Mouse (Mus musculus) CD4-positive, CD25-positive, alpha-beta regulatory T cell, adult 4 months (primary cell): ENCODE measurements around the gene Rpp38. TPM values are rescaled to one million over a fixed set of nuclear protein-coding genes. Genes with fewer than 3 reads are reported as not detected.

Source experiments
- ATAC-seq: one replicate; pipeline ENCODE4 v1.8.0; 2017
- polyA plus RNA-seq, 2 experiments: library from polyadenylated mRNA; unstranded; fragments of 100-300 nt; shearing (Covaris generic); gene quantifications; one replicate each; pipeline ENCODE4 v1.2.1; 2017

Gene Rpp38
- polyA plus RNA-seq, result 10 to 100 TPM; 20.8 to 21.6 TPM

GRCm38 (mm10) chr2:3332484-3333242, at the start of gene Rpp38:
Gene Rpp38, minus strand, starts transcription at chr2:3332643.
- ATAC-seq, result peak; percentile 82

GRCm38 (mm10) chr2:3365127-3365526, 32.7 kb upstream of the Rpp38 start:
- no peak for ATAC-seq

- ATAC-seq, result no peak
These were observed 28.6 kb upstream of the Rpp38 start for GRCm38 (mm10) chr2:3361067-3361466.

- ATAC-seq, result no peak
These were observed 25.4 kb upstream of the Rpp38 start for GRCm38 (mm10) chr2:3357887-3358286.

- no peak for ATAC-seq
These were observed 23.9 kb upstream of the Rpp38 start for GRCm38 (mm10) chr2:3356311-3356710.

- ATAC-seq, result no peak
These were observed 23.4 kb upstream of the Rpp38 start for GRCm38 (mm10) chr2:3355793-3356192.

- no peak for ATAC-seq
These were observed 20.7 kb upstream of the Rpp38 start for GRCm38 (mm10) chr2:3353160-3353559.

- peak; percentile 60 for ATAC-seq
These were observed 16.5 kb upstream of the Rpp38 start for GRCm38 (mm10) chr2:3348919-3349318.

- no peak for ATAC-seq
These were observed 16.0 kb upstream of the Rpp38 start for GRCm38 (mm10) chr2:3348422-3348821.

GRCm38 (mm10) chr2:3335611-3336301, 3.3 kb upstream of the Rpp38 start, which contains the start of gene Acbd7:
Gene Acbd7, plus strand, starts transcription at chr2:3336168.
- peak; percentile 39 for ATAC-seq

- ATAC-seq, result no peak
These were observed 1.3 kb upstream of the Rpp38 start for GRCm38 (mm10) chr2:3333761-3334160.

- ATAC-seq, result no peak
These were observed 387 bp downstream of the Rpp38 start for GRCm38 (mm10) chr2:3332056-3332455.

- no peak for ATAC-seq
These were observed 1.3 kb downstream of the Rpp38 start for GRCm38 (mm10) chr2:3331071-3331703.

- peak; percentile 27 for ATAC-seq
These were observed 5.1 kb downstream of the Rpp38 start for GRCm38 (mm10) chr2:3327351-3327750.

- no peak for ATAC-seq
These were observed 5.9 kb downstream of the Rpp38 start for GRCm38 (mm10) chr2:3326547-3326946.

- no peak for ATAC-seq
These were observed 7.9 kb downstream of the Rpp38 start for GRCm38 (mm10) chr2:3324381-3325130.

GRCm38 (mm10) chr2:3323132-3323531, 9.3 kb downstream of the Rpp38 start:
- no peak for ATAC-seq

GRCm38 (mm10) chr2:3305426-3306025, 26.9 kb downstream of the Rpp38 start:
- no peak for ATAC-seq

- no peak for ATAC-seq
These were observed 36.6 kb downstream of the Rpp38 start for GRCm38 (mm10) chr2:3295826-3296225.

- ATAC-seq, result no peak
These were observed 40.3 kb downstream of the Rpp38 start for GRCm38 (mm10) chr2:3292170-3292569.

GRCm38 (mm10) chr2:3289581-3289980, 42.9 kb downstream of the Rpp38 start:
- no peak for ATAC-seq

GRCm38 (mm10) chr2:3286243-3286642, 46.2 kb downstream of the Rpp38 start:
- no peak for ATAC-seq
